Mouse (Mus musculus): Measurements from ENCODE around the gene Fam166b.

Fam166b gene

GRCm38 (mm10) chr4:43428180-43428861 is 613 bp downstream of the Fam166b start:
- DNase-seq (ENCODE audit: low read depth), result no peak

- DNase-seq (ENCODE audit: low read depth), result no peak
Measured at GRCm38 (mm10) chr4:43427501-43428179, 1.3 kb downstream of the Fam166b start.

GRCm38 (mm10) chr4:43426487-43426886 is 2.4 kb downstream of the Fam166b start:
- no peak for DNase-seq (ENCODE audit: low read depth)

GRCm38 (mm10) chr4:43425648-43426380 is 3.1 kb downstream of the Fam166b start:
- no peak for DNase-seq (ENCODE audit: low read depth)

GRCm38 (mm10) chr4:43425197-43425596 is 3.7 kb downstream of the Fam166b start:
- no peak for DNase-seq (ENCODE audit: low read depth)

GRCm38 (mm10) chr4:43424072-43424471 is 4.9 kb downstream of the Fam166b start:
- no peak for DNase-seq (ENCODE audit: low read depth)

- DNase-seq (ENCODE audit: low read depth), result no peak
Measured at GRCm38 (mm10) chr4:43423267-43423934, 5.5 kb downstream of the Fam166b start.

- no peak for DNase-seq (ENCODE audit: low read depth)
Measured at GRCm38 (mm10) chr4:43421632-43422240, 7.2 kb downstream of the Fam166b start.

GRCm38 (mm10) chr4:43420305-43420704 is 8.6 kb downstream of the Fam166b start:
- DNase-seq (ENCODE audit: low read depth), result peak; percentile 81

- no peak for DNase-seq (ENCODE audit: low read depth)
Measured at GRCm38 (mm10) chr4:43419801-43420281, 9.1 kb downstream of the Fam166b start.

GRCm38 (mm10) chr4:43418973-43419656 is 9.8 kb downstream of the Fam166b start:
- DNase-seq (ENCODE audit: low read depth), result no peak

GRCm38 (mm10) chr4:43418450-43418849 is 10.5 kb downstream of the Fam166b start:
- no peak for DNase-seq (ENCODE audit: low read depth)

- DNase-seq (ENCODE audit: low read depth), result no peak
Measured at GRCm38 (mm10) chr4:43417269-43418062, 11.5 kb downstream of the Fam166b start.

- no peak for DNase-seq (ENCODE audit: low read depth)
Measured at GRCm38 (mm10) chr4:43416071-43416490, 12.9 kb downstream of the Fam166b start.

GRCm38 (mm10) chr4:43415221-43416070 is 13.5 kb downstream of the Fam166b start:
- DNase-seq (ENCODE audit: low read depth), result no peak

GRCm38 (mm10) chr4:43414761-43415160 is 14.2 kb downstream of the Fam166b start:
- DNase-seq (ENCODE audit: low read depth), result no peak

- no peak for DNase-seq (ENCODE audit: low read depth)
Measured at GRCm38 (mm10) chr4:43407071-43407920, 21.6 kb downstream of the Fam166b start.

GRCm38 (mm10) chr4:43406162-43406971 is 22.6 kb downstream of the Fam166b start:
- no peak for DNase-seq (ENCODE audit: low read depth)
